Mouse (Mus musculus) liver, adult 2 months (tissue): ENCODE measurements around the gene Yipf6.

Source experiments
- CTCF ChIP-seq: fragments of 200-500 bp; IDR thresholded peaks from 2 replicates; pipeline ENCODE4 v1.5.1; 2011; ENCODE audit warnings: low read depth, low read length, control low read depth
- POLR2A ChIP-seq: fragments of 200-500 bp; IDR thresholded peaks from 2 replicates; pipeline ENCODE4 v1.6.1; 2011; ENCODE audit warnings: low read length, control low read depth; ENCODE audit not compliant: insufficient read depth; ENCODE audit errors: extremely low read depth

DNA sequence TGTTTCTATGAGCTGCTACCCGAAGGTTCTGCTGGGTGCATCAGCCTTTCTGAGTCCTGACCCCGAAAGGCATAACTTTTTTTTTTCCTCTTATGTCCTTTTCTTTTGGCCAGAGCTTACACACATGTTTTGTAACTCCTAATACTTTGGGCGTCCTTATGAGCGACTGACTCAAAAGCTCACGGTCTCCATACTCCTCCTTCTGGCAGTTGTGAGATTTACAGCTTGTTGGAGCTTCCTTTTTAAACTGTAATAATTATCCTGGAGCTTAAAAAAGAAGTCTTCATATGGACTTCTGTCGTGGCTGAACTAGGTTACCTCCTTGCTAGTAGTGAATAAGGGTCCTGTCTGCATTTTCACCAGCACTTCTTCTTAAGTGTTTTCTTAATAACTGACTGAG is 16.7 kb upstream of the Yipf6 start:
- TF ChIP-seq CTCF = peak; percentile 44
- no peak for TF ChIP-seq POLR2A
